Mouse (Mus musculus): ENCODE data around the gene Ugt1a6b. TPM values are rescaled to one million over a fixed set of nuclear protein-coding genes. Genes with fewer than 3 reads are reported as not detected.
"Not testable (repeated sequence)": the region's sequence is repeated elsewhere in the genome, so short reads cannot be mapped to it uniquely, and the experiment has no call there.

Ugt1a6b gene
- total RNA-seq, 1 experiment from 2014 or later, result not detected

- ATAC-seq (replicated peaks in 1 of 2; ENCODE audit: insufficient read depth in 1 of 2, low FRiP score in 2 of 2, low TSS enrichment in 1 of 2, low read depth in 1 of 2, poor library complexity in 2 of 2, severe bottlenecking in 2 of 2), result no peak
Observed at GRCm38 (mm10) chr1:88105656-88106055, 2.6 kb downstream of the Ugt1a6b start.

- peak; percentile 48 to 71; a peak in 3 of 4 replicates for ATAC-seq (replicated peaks in 1 of 2; ENCODE audit: insufficient read depth in 1 of 2, low FRiP score in 2 of 2, low TSS enrichment in 1 of 2, low read depth in 1 of 2, poor library complexity in 2 of 2, severe bottlenecking in 2 of 2)
Observed at GRCm38 (mm10) chr1:88109027-88109557, 6.0 kb downstream of the Ugt1a6b start.

- not testable (repeated sequence) for ATAC-seq (replicated peaks in 1 of 2; ENCODE audit: insufficient read depth in 1 of 2, low FRiP score in 2 of 2, low TSS enrichment in 1 of 2, low read depth in 1 of 2, poor library complexity in 2 of 2, severe bottlenecking in 2 of 2)
Observed at GRCm38 (mm10) chr1:88109604-88110003, 6.6 kb downstream of the Ugt1a6b start.

GRCm38 (mm10) chr1:88112769-88113168 is 9.7 kb downstream of the Ugt1a6b start:
- not testable (repeated sequence) for ATAC-seq (replicated peaks in 1 of 2; ENCODE audit: insufficient read depth in 1 of 2, low FRiP score in 2 of 2, low TSS enrichment in 1 of 2, low read depth in 1 of 2, poor library complexity in 2 of 2, severe bottlenecking in 2 of 2)

GRCm38 (mm10) chr1:88120550-88120949 is 17.5 kb downstream of the Ugt1a6b start:
- peak; percentile 53 to 80; a peak in 3 of 4 replicates for ATAC-seq (replicated peaks in 1 of 2; ENCODE audit: insufficient read depth in 1 of 2, low FRiP score in 2 of 2, low TSS enrichment in 1 of 2, low read depth in 1 of 2, poor library complexity in 2 of 2, severe bottlenecking in 2 of 2)

- ATAC-seq (replicated peaks in 1 of 2; ENCODE audit: insufficient read depth in 1 of 2, low FRiP score in 2 of 2, low TSS enrichment in 1 of 2, low read depth in 1 of 2, poor library complexity in 2 of 2, severe bottlenecking in 2 of 2), result not testable (repeated sequence)
Observed at GRCm38 (mm10) chr1:88121521-88121920, 18.5 kb downstream of the Ugt1a6b start.

GRCm38 (mm10) chr1:88125827-88126360 is 22.8 kb downstream of the Ugt1a6b start:
- ATAC-seq (replicated peaks in 1 of 2; ENCODE audit: insufficient read depth in 1 of 2, low FRiP score in 2 of 2, low TSS enrichment in 1 of 2, low read depth in 1 of 2, poor library complexity in 2 of 2, severe bottlenecking in 2 of 2), result peak; percentile 25 to 50; a peak in 1 of 4 replicates

- not testable (repeated sequence) for ATAC-seq (replicated peaks in 1 of 2; ENCODE audit: insufficient read depth in 1 of 2, low FRiP score in 2 of 2, low TSS enrichment in 1 of 2, low read depth in 1 of 2, poor library complexity in 2 of 2, severe bottlenecking in 2 of 2)
Observed at GRCm38 (mm10) chr1:88129091-88129490, 26.0 kb downstream of the Ugt1a6b start.

GRCm38 (mm10) chr1:88130223-88130622 is 27.2 kb downstream of the Ugt1a6b start:
- not testable (repeated sequence) for ATAC-seq (replicated peaks in 1 of 2; ENCODE audit: insufficient read depth in 1 of 2, low FRiP score in 2 of 2, low TSS enrichment in 1 of 2, low read depth in 1 of 2, poor library complexity in 2 of 2, severe bottlenecking in 2 of 2)

- ATAC-seq (replicated peaks in 1 of 2; ENCODE audit: insufficient read depth in 1 of 2, low FRiP score in 2 of 2, low TSS enrichment in 1 of 2, low read depth in 1 of 2, poor library complexity in 2 of 2, severe bottlenecking in 2 of 2), result no peak
Observed at GRCm38 (mm10) chr1:88133908-88134456, 30.9 kb downstream of the Ugt1a6b start.

GRCm38 (mm10) chr1:88134457-88135011 is 31.5 kb downstream of the Ugt1a6b start, which contains the start of gene Ugt1a6a:
Gene Ugt1a6a (plus strand): TSS chr1:88134809.
- ATAC-seq (replicated peaks in 1 of 2; ENCODE audit: insufficient read depth in 1 of 2, low FRiP score in 2 of 2, low TSS enrichment in 1 of 2, low read depth in 1 of 2, poor library complexity in 2 of 2, severe bottlenecking in 2 of 2), result peak; percentile 74 to 85

- ATAC-seq (replicated peaks in 1 of 2; ENCODE audit: insufficient read depth in 1 of 2, low FRiP score in 2 of 2, low TSS enrichment in 1 of 2, low read depth in 1 of 2, poor library complexity in 2 of 2, severe bottlenecking in 2 of 2), result not testable (repeated sequence)
Observed at GRCm38 (mm10) chr1:88135229-88135904, 32.3 kb downstream of the Ugt1a6b start.

- ATAC-seq (replicated peaks in 1 of 2; ENCODE audit: insufficient read depth in 1 of 2, low FRiP score in 2 of 2, low TSS enrichment in 1 of 2, low read depth in 1 of 2, poor library complexity in 2 of 2, severe bottlenecking in 2 of 2), result no peak
Observed at GRCm38 (mm10) chr1:88136646-88137045, 33.6 kb downstream of the Ugt1a6b start.

GRCm38 (mm10) chr1:88137264-88137663 is 34.2 kb downstream of the Ugt1a6b start:
- no peak for ATAC-seq (replicated peaks in 1 of 2; ENCODE audit: insufficient read depth in 1 of 2, low FRiP score in 2 of 2, low TSS enrichment in 1 of 2, low read depth in 1 of 2, poor library complexity in 2 of 2, severe bottlenecking in 2 of 2)

- ATAC-seq (replicated peaks in 1 of 2; ENCODE audit: insufficient read depth in 1 of 2, low FRiP score in 2 of 2, low TSS enrichment in 1 of 2, low read depth in 1 of 2, poor library complexity in 2 of 2, severe bottlenecking in 2 of 2), result no peak
Observed at GRCm38 (mm10) chr1:88138145-88138544, 35.1 kb downstream of the Ugt1a6b start.

- peak; percentile 48 to 74; a peak in 1 of 4 replicates for ATAC-seq (replicated peaks in 1 of 2; ENCODE audit: insufficient read depth in 1 of 2, low FRiP score in 2 of 2, low TSS enrichment in 1 of 2, low read depth in 1 of 2, poor library complexity in 2 of 2, severe bottlenecking in 2 of 2)
Observed at GRCm38 (mm10) chr1:88140492-88140891, 37.4 kb downstream of the Ugt1a6b start.

GRCm38 (mm10) chr1:88143966-88144675 is 41.1 kb downstream of the Ugt1a6b start:
- ATAC-seq (replicated peaks in 1 of 2; ENCODE audit: insufficient read depth in 1 of 2, low FRiP score in 2 of 2, low TSS enrichment in 1 of 2, low read depth in 1 of 2, poor library complexity in 2 of 2, severe bottlenecking in 2 of 2), result peak; percentile 59 to 67
